Mouse (Mus musculus): ENCODE results near the gene Tmco1. TPM values are rescaled to one million over a fixed set of nuclear protein-coding genes. Genes with fewer than 3 reads are reported as not detected.

Gene Tmco1
- total RNA-seq, 1 experiment, result 155 TPM

GRCm38 (mm10) chr1:167284258-167284836 lies 23.8 kb upstream of the Tmco1 start:
- no peak for DNase-seq (ENCODE audit: low read depth, low spot score)
- H3K27ac ChIP-seq (ENCODE audit: insufficient read depth, low read depth, low read length, poor library complexity, severe bottlenecking), result peak overlapping the region; percentile 84
- no peak; the same call in 1 of the 2 replicates for TF ChIP-seq HCFC1 (IDR thresholded peaks at IDR 0.05; ENCODE audit: borderline replicate concordance, insufficient read depth, low read length)
- TF ChIP-seq MAFK (IDR thresholded peaks at IDR 0.05; ENCODE audit: insufficient read depth, low read depth, low read length), result no peak

DNA sequence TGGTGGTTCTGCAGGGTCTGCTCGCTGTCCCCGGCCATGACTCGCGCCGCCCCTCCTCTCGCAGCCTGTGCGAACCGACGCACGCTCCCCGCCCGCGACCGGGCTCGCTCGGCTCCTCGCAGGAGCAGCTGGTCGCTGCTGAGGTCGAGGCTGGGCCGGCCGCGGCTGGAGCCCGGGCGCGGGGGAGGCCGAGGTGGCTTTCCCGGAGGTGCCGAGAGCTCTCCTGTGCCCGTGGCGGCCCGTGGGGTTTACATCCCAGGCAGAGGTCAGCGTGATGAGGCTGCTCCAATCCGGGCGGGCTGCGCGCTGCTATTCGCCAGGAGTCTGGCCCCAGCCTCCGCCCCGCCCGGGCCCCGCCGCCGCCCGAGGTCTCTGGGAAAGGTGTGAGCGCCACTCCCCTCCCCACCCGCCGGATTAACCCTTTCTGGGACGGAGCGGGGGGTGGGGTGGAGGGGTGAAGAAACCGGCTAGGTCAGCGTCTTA lies 23.3 kb upstream of the Tmco1 start:
- peak overlapping the region; percentile 84 for H3K27ac ChIP-seq (ENCODE audit: insufficient read depth, low read depth, low read length, poor library complexity, severe bottlenecking)
- TF ChIP-seq ZNF384 (IDR thresholded peaks at IDR 0.05; ENCODE audit: low read depth, low read length) (no peak), MAFK (IDR thresholded peaks at IDR 0.05; ENCODE audit: insufficient read depth, low read depth, low read length) (no peak), ZC3H11A (IDR thresholded peaks at IDR 0.05; ENCODE audit: borderline replicate concordance, low read depth, low read length) (no peak), HCFC1 (IDR thresholded peaks at IDR 0.05; ENCODE audit: borderline replicate concordance, insufficient read depth, low read length) (no peak; the same call in 1 of the 2 replicates), CHD2 (IDR thresholded peaks at IDR 0.05; ENCODE audit: low read depth, low read length) (no peak)
- H3K9ac ChIP-seq (ENCODE audit: insufficient read depth, low read depth, low read length, poor library complexity, severe bottlenecking), result peak overlapping the region; percentile 96
- peak; percentile 85 for DNase-seq (ENCODE audit: low read depth, low spot score)
- peak overlapping the region; percentile 66 to 96 for H3K4me3 ChIP-seq (ENCODE audit: insufficient read depth in 1 of 2, low read depth in 1 of 2, low read length in 2 of 2, poor library complexity in 1 of 2, severe bottlenecking in 1 of 2)
- no peaks in the 10 kb centered on the region for H3K9me3 ChIP-seq (ENCODE audit: control insufficient read depth, insufficient read depth, low read depth, low read length)
- in situ Hi-C loops (cut with MboI; ENCODE audit: low sequenced_read_pairs in 2 of 2, unreplicated experiment in 2 of 2), result no loop called here
- H3K4me1 ChIP-seq (ENCODE audit: control insufficient read depth in 2 of 2, insufficient read depth in 2 of 2, low read length in 2 of 2, poor library complexity in 1 of 2), result peaks cover 12 to 26% of the 10 kb centered on the region in 2 experiments
- peaks cover 6% of the 10 kb centered on the region; the same call in 1 of the 2 replicates for H3K36me3 ChIP-seq (ENCODE audit: control insufficient read depth, insufficient read depth, low read length, poor library complexity, severe bottlenecking)

More at GRCm38 (mm10) chr1:167284258-167284836, 23.8 kb upstream of the Tmco1 start:
- no peaks in the 10 kb centered on the region for H3K9me3 ChIP-seq (ENCODE audit: control insufficient read depth, insufficient read depth, low read depth, low read length)
- peaks cover 6% of the 10 kb centered on the region; the same call in 1 of the 2 replicates for H3K36me3 ChIP-seq (ENCODE audit: control insufficient read depth, insufficient read depth, low read length, poor library complexity, severe bottlenecking)
- peak overlapping the region; percentile 66 to 96 for H3K4me3 ChIP-seq (ENCODE audit: insufficient read depth in 1 of 2, low read depth in 1 of 2, low read length in 2 of 2, poor library complexity in 1 of 2, severe bottlenecking in 1 of 2)
- H3K4me1 ChIP-seq (ENCODE audit: control insufficient read depth in 2 of 2, insufficient read depth in 2 of 2, low read length in 2 of 2, poor library complexity in 1 of 2), result peaks cover 12 to 26% of the 10 kb centered on the region in 2 experiments
- in situ Hi-C loops (cut with MboI; ENCODE audit: low sequenced_read_pairs in 2 of 2, unreplicated experiment in 2 of 2), result no loop called here
- peak overlapping the region; percentile 96 for H3K9ac ChIP-seq (ENCODE audit: insufficient read depth, low read depth, low read length, poor library complexity, severe bottlenecking)

GRCm38 (mm10) chr1:167285320-167285355 lies 23.0 kb upstream of the Tmco1 start, which contains the start of gene Uck2:
Gene Uck2 (minus strand): TSS chr1:167285320.
- Histone ChIP-seq H3K4me1 (ENCODE audit: control insufficient read depth in 2 of 2, insufficient read depth in 2 of 2, low read length in 2 of 2, poor library complexity in 1 of 2) (peaks cover 13 to 24% of the 10 kb centered on the region in 2 experiments), H3K27ac (ENCODE audit: insufficient read depth, low read depth, low read length, poor library complexity, severe bottlenecking) (peak within 1 kb of the TSS; percentile 84)
- in situ Hi-C loops (cut with MboI; ENCODE audit: low sequenced_read_pairs in 2 of 2, unreplicated experiment in 2 of 2), result no loop called here

DNA sequence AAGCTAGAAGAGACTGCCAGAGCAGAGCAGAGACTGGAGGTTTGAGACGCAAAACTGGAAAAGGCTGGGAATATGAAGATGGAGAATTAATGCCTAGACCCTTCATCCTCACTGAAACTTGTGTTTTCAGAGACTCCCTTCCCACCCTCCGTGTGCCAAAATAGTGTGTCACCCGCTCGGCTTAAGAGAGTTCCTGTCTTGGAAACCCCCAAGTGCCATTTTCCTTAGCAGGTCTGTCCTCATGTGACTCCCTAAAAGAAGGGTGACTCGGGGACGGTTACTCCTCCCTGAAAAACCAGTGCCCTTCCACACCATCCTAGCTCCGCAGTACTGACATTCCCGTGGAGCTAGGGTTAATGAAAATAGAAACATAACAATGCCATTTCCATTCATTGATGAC lies 22.8 kb upstream of the Tmco1 start:
- in situ Hi-C loops (cut with MboI; ENCODE audit: low sequenced_read_pairs in 2 of 2, unreplicated experiment in 2 of 2), result no loop called here
- Histone ChIP-seq H3K4me3 (ENCODE audit: insufficient read depth in 1 of 2, low read depth in 1 of 2, low read length in 2 of 2, poor library complexity in 1 of 2, severe bottlenecking in 1 of 2) (peak overlapping the region; percentile 66 to 96; a peak in 3 of 4 replicates), H3K9me3 (ENCODE audit: control insufficient read depth, insufficient read depth, low read depth, low read length) (no peaks in the 10 kb centered on the region), H3K27ac (ENCODE audit: insufficient read depth, low read depth, low read length, poor library complexity, severe bottlenecking) (no peak overlapping the region), H3K9ac (ENCODE audit: insufficient read depth, low read depth, low read length, poor library complexity, severe bottlenecking) (no peak overlapping the region), H3K4me1 (ENCODE audit: control insufficient read depth in 2 of 2, insufficient read depth in 2 of 2, low read length in 2 of 2, poor library complexity in 1 of 2) (peaks cover 15 to 22% of the 10 kb centered on the region in 2 experiments), H3K36me3 (ENCODE audit: control insufficient read depth, insufficient read depth, low read length, poor library complexity, severe bottlenecking) (peaks cover 3% of the 10 kb centered on the region; the same call in 1 of the 2 replicates)
- no peak for DNase-seq (ENCODE audit: low read depth, low spot score)
- TF ChIP-seq ZNF384 (IDR thresholded peaks at IDR 0.05; ENCODE audit: low read depth, low read length) (no peak), CHD2 (IDR thresholded peaks at IDR 0.05; ENCODE audit: low read depth, low read length) (no peak), ZC3H11A (IDR thresholded peaks at IDR 0.05; ENCODE audit: borderline replicate concordance, low read depth, low read length) (no peak), HCFC1 (IDR thresholded peaks at IDR 0.05; ENCODE audit: borderline replicate concordance, insufficient read depth, low read length) (no peak), MAFK (IDR thresholded peaks at IDR 0.05; ENCODE audit: insufficient read depth, low read depth, low read length) (no peak)

More at GRCm38 (mm10) chr1:167285320-167285355, 23.0 kb upstream of the Tmco1 start, which contains the start of gene Uck2:
- DNase-seq (ENCODE audit: low read depth, low spot score), result no peak
- TF ChIP-seq ZNF384 (IDR thresholded peaks at IDR 0.05; ENCODE audit: low read depth, low read length) (no peak), CHD2 (IDR thresholded peaks at IDR 0.05; ENCODE audit: low read depth, low read length) (no peak), ZC3H11A (IDR thresholded peaks at IDR 0.05; ENCODE audit: borderline replicate concordance, low read depth, low read length) (no peak), MAFK (IDR thresholded peaks at IDR 0.05; ENCODE audit: insufficient read depth, low read depth, low read length) (no peak), HCFC1 (IDR thresholded peaks at IDR 0.05; ENCODE audit: borderline replicate concordance, insufficient read depth, low read length) (no peak)
- peak within 1 kb of the TSS; percentile 96 for H3K9ac ChIP-seq (ENCODE audit: insufficient read depth, low read depth, low read length, poor library complexity, severe bottlenecking)
- peak within 1 kb of the TSS; percentile 66 to 96 for H3K4me3 ChIP-seq (ENCODE audit: insufficient read depth in 1 of 2, low read depth in 1 of 2, low read length in 2 of 2, poor library complexity in 1 of 2, severe bottlenecking in 1 of 2)
- no peaks in the 10 kb centered on the region for H3K9me3 ChIP-seq (ENCODE audit: control insufficient read depth, insufficient read depth, low read depth, low read length)
- H3K36me3 ChIP-seq (ENCODE audit: control insufficient read depth, insufficient read depth, low read length, poor library complexity, severe bottlenecking), result peaks cover 4% of the 10 kb centered on the region; the same call in 1 of the 2 replicates

DNA sequence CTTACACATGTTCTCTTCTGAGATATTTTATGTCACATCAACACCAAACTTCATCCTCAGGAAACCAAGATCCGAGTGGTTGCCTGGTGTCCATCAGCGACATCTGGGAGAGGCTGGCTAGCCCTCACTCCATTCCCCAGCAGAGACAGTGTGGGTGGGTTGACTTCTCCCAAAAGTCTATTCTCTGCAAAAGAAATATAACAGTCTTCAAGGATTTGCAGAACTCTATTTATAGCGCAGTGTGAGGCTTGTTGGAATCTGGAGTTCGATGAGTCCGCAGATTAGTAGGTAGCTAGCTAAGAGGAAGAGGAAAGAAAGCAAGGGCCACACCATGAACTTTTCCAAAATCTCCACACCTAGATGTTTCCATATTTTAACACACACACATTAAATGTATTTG lies 21.0 kb upstream of the Tmco1 start:
- no peaks in the 10 kb centered on the region for H3K36me3 ChIP-seq (ENCODE audit: control insufficient read depth, insufficient read depth, low read length, poor library complexity, severe bottlenecking)
- H3K4me3 ChIP-seq (ENCODE audit: insufficient read depth in 1 of 2, low read depth in 1 of 2, low read length in 2 of 2, poor library complexity in 1 of 2, severe bottlenecking in 1 of 2), result no peak overlapping the region
- in situ Hi-C loops (cut with MboI; ENCODE audit: low sequenced_read_pairs in 2 of 2, unreplicated experiment in 2 of 2), result no loop called here
- no peak overlapping the region for H3K27ac ChIP-seq (ENCODE audit: insufficient read depth, low read depth, low read length, poor library complexity, severe bottlenecking)
- DNase-seq (ENCODE audit: low read depth, low spot score), result no peak
- no peak for TF ChIP-seq ZC3H11A (IDR thresholded peaks at IDR 0.05; ENCODE audit: borderline replicate concordance, low read depth, low read length)
- no peak for TF ChIP-seq ZNF384 (IDR thresholded peaks at IDR 0.05; ENCODE audit: low read depth, low read length)
- no peak for TF ChIP-seq MAFK (IDR thresholded peaks at IDR 0.05; ENCODE audit: insufficient read depth, low read depth, low read length)
- TF ChIP-seq HCFC1 (IDR thresholded peaks at IDR 0.05; ENCODE audit: borderline replicate concordance, insufficient read depth, low read length), result no peak
- no peak overlapping the region for H3K9ac ChIP-seq (ENCODE audit: insufficient read depth, low read depth, low read length, poor library complexity, severe bottlenecking)
- no peaks in the 10 kb centered on the region for H3K9me3 ChIP-seq (ENCODE audit: control insufficient read depth, insufficient read depth, low read depth, low read length)
- peaks cover 13 to 14% of the 10 kb centered on the region in 2 experiments for H3K4me1 ChIP-seq (ENCODE audit: control insufficient read depth in 2 of 2, insufficient read depth in 2 of 2, low read length in 2 of 2, poor library complexity in 1 of 2)
